ENCODE assay signal across 9 mouse cellular contexts in genomic region chr11:70228828-70229227, GRCm38 (mm10). TPM values are rescaled to one million over a fixed set of nuclear protein-coding genes. Genes with fewer than 3 reads are reported as not detected.
DNase-seq lines count a peak whose midpoint lies in the region; ATAC-seq lines count a peak whose summit lies in the region.
"Had no signal": no experiment of that assay in that cellular context is flagged by ENCODE, and none has a peak within 500 bp of the region (broad histone marks: within the 10 kb centered on the region; RNA-seq: fewer than 3 reads in every experiment).

No protein-coding gene starts in this region.

- intact Hi-C loops in left cerebral cortex, postnatal 36 days (cut with DNase I): no loop called here

- H3K9ac ChIP-seq in hindbrain, embryonic 13.5 days: peak overlapping the region; percentile 55; the same call in 1 of the 2 replicates

- H3K27me3 ChIP-seq in hindbrain, embryonic 13.5 days: peaks cover 80% of the 10 kb centered on the region

- H3K4me2 ChIP-seq in hindbrain, embryonic 13.5 days: peak overlapping the region; percentile 51

- no peaks in the 10 kb centered on the region for H3K9me3 ChIP-seq in hindbrain, embryonic 13.5 days

- WGBS in hindbrain, embryonic 13.5 days: under 1% methylated on average over 19 of the region's 19 CpGs

- peak overlapping the region; percentile 29 for H3K4me3 ChIP-seq in hindbrain, embryonic 13.5 days

- no peak; the same call in 1 of the 2 replicates for ATAC-seq in hindbrain, embryonic 13.5 days (ENCODE audit: low FRiP score)
- peak; percentile 64 for ATAC-seq in megakaryocyte-erythroid progenitor cell, adult 5-6 weeks (replicated peaks; ENCODE audit: low FRiP score, low TSS enrichment, poor library complexity, severe bottlenecking)

- peaks cover 51% of the 10 kb centered on the region for H3K4me1 ChIP-seq in hindbrain, embryonic 13.5 days (replicated peaks)

- no peaks in the 10 kb centered on the region for H3K36me3 ChIP-seq in hindbrain, embryonic 13.5 days

- no peak overlapping the region for H3K27ac ChIP-seq in hindbrain, embryonic 13.5 days
- H3K27ac ChIP-seq: macrophage had no signal

- peak; percentile 90 for DNase-seq in adrenal gland, adult 2 months
- DNase-seq in cerebellum, adult 9-11 months: peak; percentile 88
- peak; percentile 83 for DNase-seq in forelimb bud, embryonic 11.5 days (ENCODE audit: low read depth, low spot score)
- DNase-seq in left cerebral cortex, postnatal 36 days (ENCODE audit: low spot score in 2 of 2): peak; percentile 72 to 79
- DNase-seq in skeletal muscle tissue, adult 2 months (ENCODE audit: low read depth, low spot score): peak; percentile 70
- DNase-seq in ovary, postnatal 14 days (ENCODE audit: low spot score): no peak

RNA-seq across cellular contexts. Expression of gene Bcl6b, which starts 0.8 kb away (rescaled TPM):
- total RNA-seq in adrenal gland, adult 2 months (2021): 10 to 100 TPM in 1 of 2 experiments, 1 to 10 TPM in 1; 8.6 to 11.3 TPM
- polyA plus RNA-seq in adrenal gland, adult 2 months (2012; rRNA removed): 25.3 and 27.8 TPM in 2 replicates
- polyA plus RNA-seq in hindbrain, embryonic 13.5 days (2015; fragmentation: Nextera tagmentation; extraction: Ambion mirVana): 5.0 and 5.5 TPM in 2 replicates
- total RNA-seq in left cerebral cortex, postnatal 36 days (2021): 1 to 10 TPM; 1.7 to 1.8 TPM
- total RNA-seq in megakaryocyte-erythroid progenitor cell, adult 5-6 weeks (2014; fragmentation: Nextera tagmentation): 0.28 and 0.62 TPM in 2 replicates
- not detected in 2 replicates for total RNA-seq in megakaryocyte-erythroid progenitor cell, adult 5-6 weeks (2017)
- polyA plus RNA-seq: macrophage had no signal

RNA-seq across cellular contexts. Expression of gene Slc16a13, which starts 8.0 kb away (rescaled TPM):
- 1 to 10 TPM; 2.7 to 3.7 TPM for total RNA-seq in adrenal gland, adult 2 months (2021)
- polyA plus RNA-seq in adrenal gland, adult 2 months (2012; rRNA removed): 5.0 and 5.6 TPM in 2 replicates
- polyA plus RNA-seq in hindbrain, embryonic 13.5 days (2015; fragmentation: Nextera tagmentation; extraction: Ambion mirVana): 16.1 and 18.1 TPM in 2 replicates
- total RNA-seq in left cerebral cortex, postnatal 36 days (2021): 1 to 10 TPM; 7.2 to 8.1 TPM
- total RNA-seq in megakaryocyte-erythroid progenitor cell, adult 5-6 weeks (2014; fragmentation: Nextera tagmentation): 2.4 and 3.1 TPM in 2 replicates
- total RNA-seq in megakaryocyte-erythroid progenitor cell, adult 5-6 weeks (2017): 0.19 and 4.7 TPM in 2 replicates

RNA-seq across cellular contexts. Expression of gene 0610010K14Rik, which starts 8.9 kb away (rescaled TPM):
- total RNA-seq in adrenal gland, adult 2 months (2021): 10 to 100 TPM; 44.7 to 52.1 TPM
- 54.7 and 56.2 TPM in 2 replicates for polyA plus RNA-seq in adrenal gland, adult 2 months (2012; rRNA removed)
- 193 and 201 TPM in 2 replicates for polyA plus RNA-seq in hindbrain, embryonic 13.5 days (2015; fragmentation: Nextera tagmentation; extraction: Ambion mirVana)
- total RNA-seq in left cerebral cortex, postnatal 36 days (2021): 10 to 100 TPM; 46.9 to 50.3 TPM
- 71.3 and 71.6 TPM in 2 replicates for total RNA-seq in megakaryocyte-erythroid progenitor cell, adult 5-6 weeks (2014; fragmentation: Nextera tagmentation)
- total RNA-seq in megakaryocyte-erythroid progenitor cell, adult 5-6 weeks (2017): 17.9 and 45.7 TPM in 2 replicates

RNA-seq across cellular contexts. Expression of gene Gm21988, which starts 10.8 kb away (rescaled TPM):
- 1 to 10 TPM; 3.2 to 6.2 TPM for total RNA-seq in adrenal gland, adult 2 months (2021)
- 6.9 and 7.8 TPM in 2 replicates for polyA plus RNA-seq in adrenal gland, adult 2 months (2012; rRNA removed)
- 12.4 and 14.7 TPM in 2 replicates for polyA plus RNA-seq in hindbrain, embryonic 13.5 days (2015; fragmentation: Nextera tagmentation; extraction: Ambion mirVana)
- total RNA-seq in left cerebral cortex, postnatal 36 days (2021): 1 to 10 TPM; 5.3 to 6.4 TPM
- total RNA-seq in megakaryocyte-erythroid progenitor cell, adult 5-6 weeks (2014; fragmentation: Nextera tagmentation): 5.4 and 9.6 TPM in 2 replicates
- total RNA-seq in megakaryocyte-erythroid progenitor cell, adult 5-6 weeks (2017): 0.33 and 0.91 TPM in 2 replicates

RNA-seq across cellular contexts. Expression of gene Rnasek, which starts 10.8 kb away (rescaled TPM):
- 100 to 1,000 TPM; 220 to 243 TPM for total RNA-seq in adrenal gland, adult 2 months (2021)
- polyA plus RNA-seq in adrenal gland, adult 2 months (2012; rRNA removed): 332 and 351 TPM in 2 replicates
- 340 and 342 TPM in 2 replicates for polyA plus RNA-seq in hindbrain, embryonic 13.5 days (2015; fragmentation: Nextera tagmentation; extraction: Ambion mirVana)
- total RNA-seq in left cerebral cortex, postnatal 36 days (2021): 100 to 1,000 TPM; 246 to 287 TPM
- total RNA-seq in megakaryocyte-erythroid progenitor cell, adult 5-6 weeks (2014; fragmentation: Nextera tagmentation): 109 and 125 TPM in 2 replicates
- total RNA-seq in megakaryocyte-erythroid progenitor cell, adult 5-6 weeks (2017): 19.7 and 27.5 TPM in 2 replicates
